ENCODE assay signal across 14 mouse cellular contexts in the genomic region with DNA sequence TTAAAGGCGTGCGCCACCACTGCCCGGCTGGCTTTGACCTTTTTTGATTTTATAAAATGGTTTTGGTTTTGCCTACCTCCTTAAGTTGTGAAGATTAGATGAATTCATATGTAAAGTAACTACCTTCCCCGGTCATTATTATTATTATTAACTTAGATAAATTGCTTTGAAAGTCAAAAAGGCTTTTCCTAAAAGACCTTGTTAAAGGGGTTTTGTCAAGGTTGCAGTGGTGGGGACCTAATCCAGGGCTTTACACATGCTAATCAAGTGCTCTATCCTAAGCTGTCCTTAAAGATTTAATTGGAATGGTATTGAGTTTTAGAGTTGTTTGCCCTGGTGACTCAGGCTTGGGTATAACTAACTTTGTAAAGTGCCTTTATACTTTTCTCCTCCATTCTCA.
"Had no signal": no experiment of that assay in that cellular context is flagged by ENCODE, and none has a peak within 500 bp of the region (broad histone marks: within the 10 kb centered on the region; RNA-seq: fewer than 3 reads in every experiment).

No protein-coding gene starts in this region.

- DNase-seq: gastrocnemius, postnatal 14 days; gastrocnemius, postnatal 36 days; heart, adult 11 months; heart, adult 2 months; heart, postnatal 14 days; heart, postnatal 36 days; kidney, adult 11 months; kidney, adult 2 months; kidney, adult 9 months; kidney, postnatal 14 days; kidney, postnatal 36 days; layer of hippocampus, adult 9-11 months; layer of hippocampus, postnatal 36 days; left cerebral cortex, postnatal 4 days had no signal
